Mouse (Mus musculus): ENCODE data around the gene B3gnt9. TPM values are rescaled to one million over a fixed set of nuclear protein-coding genes. Genes with fewer than 3 reads are reported as not detected.

B3gnt9 gene
- polyA plus RNA-seq, 1 experiment from 2014 or later = 2.4 TPM

- DNase-seq (ENCODE audit: low spot score) = no peak
- no peaks in the 10 kb centered on the region for H3K4me1 ChIP-seq
- WGBS = 43% methylated on average over 1 of the region's 1 CpGs
- no peak overlapping the region for H3K27ac ChIP-seq (replicated peaks)
- no peaks in the 10 kb centered on the region for H3K9me3 ChIP-seq (replicated peaks)
- peaks cover 69% of the 10 kb centered on the region for H3K36me3 ChIP-seq
- no peak overlapping the region for H3K4me3 ChIP-seq
- H3K27me3 ChIP-seq (ENCODE audit: low read depth, poor library complexity, severe bottlenecking) = no peaks in the 10 kb centered on the region
Observed at GRCm38 (mm10) chr8:105209153-105210110, 45.5 kb downstream of the B3gnt9 start.

GRCm38 (mm10) chr8:105207675-105208273 lies 47.2 kb downstream of the B3gnt9 start:
- 95% methylated on average over 2 of the region's 2 CpGs for WGBS
- no peak overlapping the region for H3K27ac ChIP-seq (replicated peaks)

DNA sequence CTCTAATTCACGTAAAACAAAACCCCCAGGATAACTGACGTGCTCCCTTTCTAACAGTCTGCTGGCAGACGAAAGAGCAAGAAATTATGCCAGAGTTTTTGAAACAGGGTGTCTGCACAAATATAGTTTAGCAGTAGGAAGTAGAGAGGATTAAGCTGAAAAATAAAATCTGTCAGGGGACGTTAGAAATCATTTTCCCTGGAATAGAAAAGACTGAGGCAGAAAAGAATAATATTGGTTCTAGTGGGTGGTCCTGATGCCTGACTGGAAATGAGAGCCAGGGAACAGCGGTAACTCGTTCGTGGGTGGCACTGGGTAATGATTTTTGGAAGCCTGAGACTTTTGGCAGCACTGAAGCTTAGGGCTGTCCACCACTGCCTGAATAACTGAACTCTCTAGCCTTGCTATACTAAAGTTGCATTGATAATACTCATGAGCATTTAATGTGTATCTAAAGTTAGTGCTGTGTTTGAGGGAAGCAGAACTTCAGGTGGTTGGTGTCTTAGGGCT lies 48.1 kb downstream of the B3gnt9 start:
- no peaks in the 10 kb centered on the region for H3K9me3 ChIP-seq (replicated peaks)
- H3K27me3 ChIP-seq (ENCODE audit: low read depth, poor library complexity, severe bottlenecking) = no peaks in the 10 kb centered on the region
- no peak overlapping the region for H3K27ac ChIP-seq (replicated peaks)
- WGBS = 90% methylated on average over 7 of the region's 7 CpGs
- H3K36me3 ChIP-seq = peaks cover 81% of the 10 kb centered on the region
- H3K4me1 ChIP-seq = no peaks in the 10 kb centered on the region
- H3K4me3 ChIP-seq = no peak overlapping the region
- DNase-seq (ENCODE audit: low spot score) = no peak

More at GRCm38 (mm10) chr8:105207675-105208273, 47.2 kb downstream of the B3gnt9 start:
- Histone ChIP-seq H3K36me3 (peaks cover 75% of the 10 kb centered on the region), H3K4me1 (no peaks in the 10 kb centered on the region), H3K27me3 (ENCODE audit: low read depth, poor library complexity, severe bottlenecking) (no peaks in the 10 kb centered on the region), H3K4me3 (no peak overlapping the region), H3K9me3 (replicated peaks) (no peaks in the 10 kb centered on the region)
- no peak for DNase-seq (ENCODE audit: low spot score)

- H3K4me1 ChIP-seq = no peaks in the 10 kb centered on the region
- no peak overlapping the region for H3K27ac ChIP-seq (replicated peaks)
- no peak overlapping the region for H3K4me3 ChIP-seq
- WGBS = 89% methylated on average over 1 of the region's 1 CpGs
- no peak for DNase-seq (ENCODE audit: low spot score)
- no peaks in the 10 kb centered on the region for H3K9me3 ChIP-seq (replicated peaks)
- H3K36me3 ChIP-seq = peaks cover 82% of the 10 kb centered on the region
- H3K27me3 ChIP-seq (ENCODE audit: low read depth, poor library complexity, severe bottlenecking) = no peaks in the 10 kb centered on the region
Observed at GRCm38 (mm10) chr8:105205748-105206147, 49.2 kb downstream of the B3gnt9 start.

Other genes with a start within 250 kb of the B3gnt9 start
- gene Ces3a, start 206.6 kb downstream of the B3gnt9 start, polyA plus RNA-seq (2016; fragmentation: Nextera tagmentation; extraction: Ambion mirVana) = not detected in 2 replicates
- gene Ces3b, start 171.4 kb downstream of the B3gnt9 start, polyA plus RNA-seq (2016; fragmentation: Nextera tagmentation; extraction: Ambion mirVana) = not detected in 2 replicates
- gene Ces4a, start 123.4 kb downstream of the B3gnt9 start, polyA plus RNA-seq (2016; fragmentation: Nextera tagmentation; extraction: Ambion mirVana) = not detected in 2 replicates
- 41.8 and 46.7 TPM in 2 replicates for gene Cbfb, start 84.5 kb downstream of the B3gnt9 start, polyA plus RNA-seq (2016; fragmentation: Nextera tagmentation; extraction: Ambion mirVana)
- gene D230025D16Rik, start 30.0 kb downstream of the B3gnt9 start, polyA plus RNA-seq (2016; fragmentation: Nextera tagmentation; extraction: Ambion mirVana) = 27.1 and 28.5 TPM in 2 replicates
- gene Tradd, start 9.5 kb upstream of the B3gnt9 start, polyA plus RNA-seq (2016; fragmentation: Nextera tagmentation; extraction: Ambion mirVana) = 13.6 and 14.6 TPM in 2 replicates
- 0.64 and 0.72 TPM in 2 replicates for gene Fbxl8, start 9.5 kb upstream of the B3gnt9 start, polyA plus RNA-seq (2016; fragmentation: Nextera tagmentation; extraction: Ambion mirVana)
- gene Hsf4, start 14.6 kb upstream of the B3gnt9 start, polyA plus RNA-seq (2016; fragmentation: Nextera tagmentation; extraction: Ambion mirVana) = 0.10 TPM in 1 of 2 replicates, not detected in the other
- gene Nol3, start 21.0 kb upstream of the B3gnt9 start, polyA plus RNA-seq (2016; fragmentation: Nextera tagmentation; extraction: Ambion mirVana) = 1.4 and 2.3 TPM in 2 replicates
- gene 4931428F04Rik, start 34.7 kb upstream of the B3gnt9 start, polyA plus RNA-seq (2016; fragmentation: Nextera tagmentation; extraction: Ambion mirVana) = 26.4 and 36.8 TPM in 2 replicates
- gene Exoc3l, start 40.9 kb upstream of the B3gnt9 start, polyA plus RNA-seq (2016; fragmentation: Nextera tagmentation; extraction: Ambion mirVana) = 10.2 and 11.4 TPM in 2 replicates
- 117 and 124 TPM in 2 replicates for gene E2f4, start 42.5 kb upstream of the B3gnt9 start, polyA plus RNA-seq (2016; fragmentation: Nextera tagmentation; extraction: Ambion mirVana)
- gene Elmo3, start 50.4 kb upstream of the B3gnt9 start, polyA plus RNA-seq (2016; fragmentation: Nextera tagmentation; extraction: Ambion mirVana) = 1.3 and 1.5 TPM in 2 replicates
- 1.2 and 1.7 TPM in 2 replicates for gene Lrrc29, start 71.1 kb upstream of the B3gnt9 start, polyA plus RNA-seq (2016; fragmentation: Nextera tagmentation; extraction: Ambion mirVana)
- gene Tmem208, start 71.2 kb upstream of the B3gnt9 start, polyA plus RNA-seq (2016; fragmentation: Nextera tagmentation; extraction: Ambion mirVana) = 105 and 106 TPM in 2 replicates
- gene Fhod1, start 92.8 kb upstream of the B3gnt9 start, polyA plus RNA-seq (2016; fragmentation: Nextera tagmentation; extraction: Ambion mirVana) = 1.9 and 2.2 TPM in 2 replicates
- gene Slc9a5, start 93.7 kb upstream of the B3gnt9 start, polyA plus RNA-seq (2016; fragmentation: Nextera tagmentation; extraction: Ambion mirVana) = 4.1 TPM in 2 replicates
- gene Plekhg4, start 118.1 kb upstream of the B3gnt9 start, polyA plus RNA-seq (2016; fragmentation: Nextera tagmentation; extraction: Ambion mirVana) = 0.49 and 0.51 TPM in 2 replicates
- gene Kctd19, start 158.3 kb upstream of the B3gnt9 start, polyA plus RNA-seq (2016; fragmentation: Nextera tagmentation; extraction: Ambion mirVana) = 0.07 TPM in 1 of 2 replicates, not detected in the other
- 2.6 and 3.7 TPM in 2 replicates for gene Lrrc36, start 158.4 kb upstream of the B3gnt9 start, polyA plus RNA-seq (2016; fragmentation: Nextera tagmentation; extraction: Ambion mirVana)
- gene Tppp3, start 216.4 kb upstream of the B3gnt9 start, polyA plus RNA-seq (2016; fragmentation: Nextera tagmentation; extraction: Ambion mirVana) = 94.4 and 100.0 TPM in 2 replicates
- gene Zdhhc1, start 241.7 kb upstream of the B3gnt9 start, polyA plus RNA-seq (2016; fragmentation: Nextera tagmentation; extraction: Ambion mirVana) = 18.6 and 24.0 TPM in 2 replicates

Measured in midbrain, embryonic 10.5 days (tissue).